Mouse (Mus musculus): ENCODE measurements around the gene Cyp2t4. TPM values are rescaled to one million over a fixed set of nuclear protein-coding genes. Genes with fewer than 3 reads are reported as not detected.

Gene Cyp2t4
- polyA plus RNA-seq, 1 experiment from 2014 or later: not detected

GRCm38 (mm10) chr7:27162780-27163449 is 9.4 kb downstream of the Cyp2t4 start:
- Histone ChIP-seq H3K4me3 (ENCODE audit: low read depth, low read length) (no peak overlapping the region), H3K4me1 (ENCODE audit: control insufficient read depth, insufficient read depth, low read length) (peaks cover 11% of the 10 kb centered on the region), H3K27ac (replicated peaks; ENCODE audit: low read depth, low read length) (no peak overlapping the region), H3K9ac (replicated peaks; ENCODE audit: low read length) (no peak overlapping the region; the same call in 1 of the 2 replicates), H3K27me3 (ENCODE audit: control insufficient read depth, insufficient read depth, low read length) (no peaks in the 10 kb centered on the region), H3K4me2 (ENCODE audit: low read depth, low read length) (no peak overlapping the region), H3K9me3 (replicated peaks; ENCODE audit: control insufficient read depth, low read length) (no peaks in the 10 kb centered on the region), H3K36me3 (replicated peaks; ENCODE audit: control insufficient read depth, insufficient read depth, low read depth, low read length) (peaks cover 15% of the 10 kb centered on the region)
- no peak for ATAC-seq (replicated peaks; ENCODE audit: insufficient number of reproducible peaks, low FRiP score, low TSS enrichment, low read depth)
- no peak for DNase-seq (ENCODE audit: low spot score)
- WGBS: 91% methylated on average over 5 of the region's 5 CpGs

- no peak overlapping the region for H3K4me2 ChIP-seq (ENCODE audit: low read depth, low read length)
- DNase-seq (ENCODE audit: low spot score): no peak
- no peaks in the 10 kb centered on the region for H3K9me3 ChIP-seq (replicated peaks; ENCODE audit: control insufficient read depth, low read length)
- ATAC-seq (replicated peaks; ENCODE audit: insufficient number of reproducible peaks, low FRiP score, low TSS enrichment, low read depth): no peak
- H3K9ac ChIP-seq (replicated peaks; ENCODE audit: low read length): no peak overlapping the region; the same call in 1 of the 2 replicates
- no peak overlapping the region for H3K4me3 ChIP-seq (ENCODE audit: low read depth, low read length)
- no peaks in the 10 kb centered on the region for H3K27me3 ChIP-seq (ENCODE audit: control insufficient read depth, insufficient read depth, low read length)
- H3K36me3 ChIP-seq (replicated peaks; ENCODE audit: control insufficient read depth, insufficient read depth, low read depth, low read length): peaks cover 15% of the 10 kb centered on the region
- no peak overlapping the region for H3K27ac ChIP-seq (replicated peaks; ENCODE audit: low read depth, low read length)
- 75% methylated on average over 5 of the region's 5 CpGs for WGBS
- H3K4me1 ChIP-seq (ENCODE audit: control insufficient read depth, insufficient read depth, low read length): peaks cover 11% of the 10 kb centered on the region
Observed at GRCm38 (mm10) chr7:27163450-27163805, 9.9 kb downstream of the Cyp2t4 start.

- peaks cover 11% of the 10 kb centered on the region for H3K4me1 ChIP-seq (ENCODE audit: control insufficient read depth, insufficient read depth, low read length)
- H3K27me3 ChIP-seq (ENCODE audit: control insufficient read depth, insufficient read depth, low read length): no peaks in the 10 kb centered on the region
- no peak for ATAC-seq (replicated peaks; ENCODE audit: insufficient number of reproducible peaks, low FRiP score, low TSS enrichment, low read depth)
- H3K27ac ChIP-seq (replicated peaks; ENCODE audit: low read depth, low read length): no peak overlapping the region
- peaks cover 6% of the 10 kb centered on the region for H3K36me3 ChIP-seq (replicated peaks; ENCODE audit: control insufficient read depth, insufficient read depth, low read depth, low read length)
- H3K9me3 ChIP-seq (replicated peaks; ENCODE audit: control insufficient read depth, low read length): no peaks in the 10 kb centered on the region
- WGBS: 84% methylated on average over 33 of the region's 33 CpGs
- H3K4me2 ChIP-seq (ENCODE audit: low read depth, low read length): peak overlapping the region; percentile 25
- no peak overlapping the region for H3K4me3 ChIP-seq (ENCODE audit: low read depth, low read length)
- H3K9ac ChIP-seq (replicated peaks; ENCODE audit: low read length): peak overlapping the region; percentile 10; the same call in 1 of the 2 replicates
- DNase-seq (ENCODE audit: low spot score): no peak
Observed at GRCm38 (mm10) chr7:27164112-27164947, 10.8 kb downstream of the Cyp2t4 start.

GRCm38 (mm10) chr7:27165007-27165655 is 11.6 kb downstream of the Cyp2t4 start:
- H3K9ac ChIP-seq (replicated peaks; ENCODE audit: low read length): peak overlapping the region; percentile 80
- ATAC-seq (replicated peaks; ENCODE audit: insufficient number of reproducible peaks, low FRiP score, low TSS enrichment, low read depth): 0 out of 2 replicates have a peak, but pooled peaks have one; percentile 12
- H3K36me3 ChIP-seq (replicated peaks; ENCODE audit: control insufficient read depth, insufficient read depth, low read depth, low read length): peaks cover 4% of the 10 kb centered on the region; the same call in 1 of the 2 replicates
- no peaks in the 10 kb centered on the region for H3K27me3 ChIP-seq (ENCODE audit: control insufficient read depth, insufficient read depth, low read length)
- H3K4me2 ChIP-seq (ENCODE audit: low read depth, low read length): peak overlapping the region; percentile 74
- DNase-seq (ENCODE audit: low spot score): no peak
- no peaks in the 10 kb centered on the region for H3K9me3 ChIP-seq (replicated peaks; ENCODE audit: control insufficient read depth, low read length)
- peaks cover 11% of the 10 kb centered on the region for H3K4me1 ChIP-seq (ENCODE audit: control insufficient read depth, insufficient read depth, low read length)
- 81% methylated on average over 23 of the region's 23 CpGs for WGBS
- no peak overlapping the region for H3K27ac ChIP-seq (replicated peaks; ENCODE audit: low read depth, low read length)
- peak overlapping the region; percentile 59 for H3K4me3 ChIP-seq (ENCODE audit: low read depth, low read length)

GRCm38 (mm10) chr7:27165696-27166095 is 12.2 kb downstream of the Cyp2t4 start:
- H3K27me3 ChIP-seq (ENCODE audit: control insufficient read depth, insufficient read depth, low read length): no peaks in the 10 kb centered on the region
- WGBS: 2% methylated on average over 8 of the region's 8 CpGs
- H3K36me3 ChIP-seq (replicated peaks; ENCODE audit: control insufficient read depth, insufficient read depth, low read depth, low read length): peaks cover 4% of the 10 kb centered on the region; the same call in 1 of the 2 replicates
- H3K27ac ChIP-seq (replicated peaks; ENCODE audit: low read depth, low read length): peak overlapping the region; percentile 96
- peak overlapping the region; percentile 59 for H3K4me3 ChIP-seq (ENCODE audit: low read depth, low read length)
- H3K4me1 ChIP-seq (ENCODE audit: control insufficient read depth, insufficient read depth, low read length): peaks cover 11% of the 10 kb centered on the region
- ATAC-seq (replicated peaks; ENCODE audit: insufficient number of reproducible peaks, low FRiP score, low TSS enrichment, low read depth) (no peak), DNase-seq (ENCODE audit: low spot score) (no peak)
- H3K4me2 ChIP-seq (ENCODE audit: low read depth, low read length): peak overlapping the region; percentile 74
- peak overlapping the region; percentile 80 for H3K9ac ChIP-seq (replicated peaks; ENCODE audit: low read length)
- no peaks in the 10 kb centered on the region for H3K9me3 ChIP-seq (replicated peaks; ENCODE audit: control insufficient read depth, low read length)

GRCm38 (mm10) chr7:27166229-27166613 is 12.7 kb downstream of the Cyp2t4 start:
- H3K4me3 ChIP-seq (ENCODE audit: low read depth, low read length): peak overlapping the region; percentile 59
- H3K4me2 ChIP-seq (ENCODE audit: low read depth, low read length): peak overlapping the region; percentile 74
- H3K27me3 ChIP-seq (ENCODE audit: control insufficient read depth, insufficient read depth, low read length): no peaks in the 10 kb centered on the region
- under 1% methylated on average over 36 of the region's 43 CpGs for WGBS
- H3K9me3 ChIP-seq (replicated peaks; ENCODE audit: control insufficient read depth, low read length): no peaks in the 10 kb centered on the region
- peaks cover 11% of the 10 kb centered on the region for H3K4me1 ChIP-seq (ENCODE audit: control insufficient read depth, insufficient read depth, low read length)
- peak overlapping the region; percentile 80 for H3K9ac ChIP-seq (replicated peaks; ENCODE audit: low read length)
- peak overlapping the region; percentile 96 for H3K27ac ChIP-seq (replicated peaks; ENCODE audit: low read depth, low read length)
- DNase-seq (ENCODE audit: low spot score): peak; percentile 88
- peak; percentile 64 for ATAC-seq (replicated peaks; ENCODE audit: insufficient number of reproducible peaks, low FRiP score, low TSS enrichment, low read depth)
- H3K36me3 ChIP-seq (replicated peaks; ENCODE audit: control insufficient read depth, insufficient read depth, low read depth, low read length): peaks cover 4% of the 10 kb centered on the region; the same call in 1 of the 2 replicates

GRCm38 (mm10) chr7:27166614-27167474 is 13.3 kb downstream of the Cyp2t4 start, which contains the start of gene Egln2:
TSS of gene Egln2 (minus strand) at chr7:27166802.
- Histone ChIP-seq H3K9me3 (replicated peaks; ENCODE audit: control insufficient read depth, low read length) (no peaks in the 10 kb centered on the region), H3K27ac (replicated peaks; ENCODE audit: low read depth, low read length) (peak within 1 kb of the TSS; percentile 96), H3K4me1 (ENCODE audit: control insufficient read depth, insufficient read depth, low read length) (peaks cover 11% of the 10 kb centered on the region), H3K27me3 (ENCODE audit: control insufficient read depth, insufficient read depth, low read length) (no peaks in the 10 kb centered on the region), H3K4me3 (ENCODE audit: low read depth, low read length) (peak within 1 kb of the TSS; percentile 59), H3K36me3 (replicated peaks; ENCODE audit: control insufficient read depth, insufficient read depth, low read depth, low read length) (peaks cover 4% of the 10 kb centered on the region; the same call in 1 of the 2 replicates), H3K9ac (replicated peaks; ENCODE audit: low read length) (peak within 1 kb of the TSS; percentile 80), H3K4me2 (ENCODE audit: low read depth, low read length) (peak within 1 kb of the TSS; percentile 74)
- peak; percentile 69 for ATAC-seq (replicated peaks; ENCODE audit: insufficient number of reproducible peaks, low FRiP score, low TSS enrichment, low read depth)
- DNase-seq (ENCODE audit: low spot score): peak; percentile 93
- WGBS: 2% methylated on average over 58 of the region's 61 CpGs
